Mouse (Mus musculus) C2C12 (cell line): Measurements from ENCODE around the gene AK157302. TPM values are rescaled to one million over a fixed set of nuclear protein-coding genes. Genes with fewer than 3 reads are reported as not detected.

ENCODE experiments used
- H3K27me3 ChIP-seq: one replicate; pipeline ENCODE4 v1.6.1; 2011; ENCODE audit not compliant: control insufficient read depth, insufficient read depth, insufficient read length
- H3K36me3 ChIP-seq: one replicate; pipeline ENCODE4 v1.6.1; 2011; ENCODE audit not compliant: control insufficient read depth, insufficient read depth
- H3K4me3 ChIP-seq: one replicate; pipeline ENCODE4 v1.5.1; 2011; ENCODE audit warnings: mild to moderate bottlenecking, control low read depth; ENCODE audit not compliant: poor library complexity, insufficient read depth, severe bottlenecking
- H3K79me2 ChIP-seq: one replicate; pipeline ENCODE4 v1.6.1; 2011; ENCODE audit not compliant: control insufficient read depth, insufficient read depth
- H3K79me3 ChIP-seq: one replicate; pipeline ENCODE4 v1.6.1; 2011; ENCODE audit warnings: low read depth, control low read depth
- H3ac ChIP-seq: one replicate; pipeline ENCODE3; 2011; ENCODE audit warnings: low read depth; ENCODE audit not compliant: control insufficient read depth, insufficient read length
- CEBPB ChIP-seq: IDR thresholded peaks from one replicate; pipeline ENCODE4 v1.6.1; 2011; ENCODE audit warnings: low read depth, mild to moderate bottlenecking, control low read depth, moderate library complexity
- CTCF ChIP-seq: IDR thresholded peaks from one replicate; pipeline ENCODE4 v1.5.1; 2011; ENCODE audit not compliant: control insufficient read depth, insufficient read depth, insufficient read length
- FOSL1 ChIP-seq: IDR thresholded peaks from one replicate; pipeline ENCODE4 v1.8.0; 2011; ENCODE audit warnings: mild to moderate bottlenecking, low read length; ENCODE audit not compliant: poor library complexity, insufficient read depth, severe bottlenecking
- MAX ChIP-seq: IDR thresholded peaks from one replicate; pipeline ENCODE4 v1.6.1; 2011; ENCODE audit warnings: mild to moderate bottlenecking, control low read depth
- MYOD1 ChIP-seq: IDR thresholded peaks from one replicate; pipeline ENCODE4 v1.6.1; 2011; ENCODE audit warnings: low read depth; ENCODE audit not compliant: control insufficient read depth, insufficient read length
- MYOG ChIP-seq: IDR thresholded peaks from one replicate; pipeline ENCODE4 v1.6.1; 2011; ENCODE audit not compliant: control insufficient read depth, insufficient read length; ENCODE audit errors: extremely low read depth
- USF1 ChIP-seq: IDR thresholded peaks from one replicate; pipeline ENCODE4 v1.6.1; 2011; ENCODE audit warnings: low read depth, mild to moderate bottlenecking, control low read depth, moderate library complexity
- microRNA-seq: library from miRNA; unstranded; fragments of <30 nt; microRNA quantifications from one replicate; pipeline ENCODE4, GENCODE M21; 2019; ENCODE audit warnings: borderline microRNAs expressed
- polyA plus RNA-seq: library from polyadenylated mRNA; unstranded; fragments of >200 nt; fragmentation: generic; extraction: Trizol; gene quantifications from one replicate; pipeline ENCODE4 v1.2.1, GENCODE M21; 2012; ENCODE audit warnings: missing spikeins

AK157302 gene
- polyA plus RNA-seq, 1 experiment = 0.23 TPM

DNA sequence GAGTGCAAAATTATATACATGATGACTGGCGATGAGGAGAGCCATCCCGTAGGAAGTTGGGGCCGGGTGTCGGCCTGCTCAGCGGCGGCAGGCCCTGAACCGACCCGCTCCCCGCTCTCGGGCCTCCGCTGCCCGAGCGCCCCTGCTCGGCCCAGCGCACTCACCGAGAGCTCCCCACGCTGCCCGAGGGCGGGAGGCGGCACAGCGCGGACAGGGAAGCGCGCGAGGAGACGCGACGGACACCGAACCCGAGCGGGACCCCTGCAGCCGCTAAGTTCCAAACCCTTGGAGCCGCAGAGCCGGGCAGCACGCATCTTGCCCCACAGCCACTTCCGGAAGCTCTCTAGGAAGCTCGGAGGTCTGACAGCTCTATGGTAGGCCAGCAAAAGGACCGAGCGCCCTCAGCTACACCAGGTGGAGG, 35.8 kb downstream of the AK157302 start, which contains the start of gene Zkscan8:
TSS of gene Zkscan8 (minus strand) at position 340 of the 421 bp plus-strand sequence.
- no peak for TF ChIP-seq MYOG
- no peak for TF ChIP-seq USF1
- TF ChIP-seq MYOD1 = no peak
- no peak for TF ChIP-seq FOSL1
- TF ChIP-seq MAX = no peak
- no peak for TF ChIP-seq CTCF
- no peak for TF ChIP-seq CEBPB
- H3K79me3 ChIP-seq = no peaks in the 10 kb centered on the region
- H3K36me3 ChIP-seq = no peaks in the 10 kb centered on the region
- H3K27me3 ChIP-seq = no peaks in the 10 kb centered on the region
- H3K4me3 ChIP-seq = peak within 1 kb of the TSS; percentile 53
- peaks cover 17% of the 10 kb centered on the region for H3K79me2 ChIP-seq
- peak within 1 kb of the TSS; percentile 98 for H3ac ChIP-seq

DNA sequence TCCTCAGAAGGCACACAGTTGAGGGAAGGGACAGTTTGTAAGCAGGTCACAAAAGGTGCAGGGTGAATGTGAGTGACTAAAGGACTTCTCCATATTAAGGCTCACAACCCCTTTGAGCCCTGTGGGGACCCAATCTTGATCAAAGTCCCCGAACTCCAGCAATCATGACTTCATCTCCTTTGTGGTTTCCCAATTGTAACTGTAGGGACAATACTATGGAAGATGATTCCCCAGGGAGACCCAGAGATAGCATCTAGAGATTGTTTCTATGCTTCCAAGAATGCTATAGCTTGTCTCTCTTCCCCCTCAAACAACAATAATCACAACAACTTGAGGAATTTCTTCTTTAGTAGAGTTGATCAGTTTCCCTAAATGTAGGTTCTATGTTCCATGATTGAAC, 47.7 kb downstream of the AK157302 start, which contains the start of gene Olfr1366:
TSS of gene Olfr1366 (minus strand) at position 101 of the 400 bp plus-strand sequence.
- no peaks in the 10 kb centered on the region for H3K27me3 ChIP-seq
- H3K36me3 ChIP-seq = no peaks in the 10 kb centered on the region
- TF ChIP-seq MYOD1 (no peak), USF1 (no peak), CEBPB (no peak), CTCF (no peak), FOSL1 (no peak), MAX (no peak), MYOG (no peak)

More for the DNA sequence above, 47.7 kb downstream of the AK157302 start, which contains the start of gene Olfr1366:
- Histone ChIP-seq H3ac (no peak within 1 kb of the TSS), H3K79me3 (no peaks in the 10 kb centered on the region), H3K79me2 (no peaks in the 10 kb centered on the region), H3K4me3 (no peak within 1 kb of the TSS)

Small RNA genes within 50 kb of the gene (microRNA-seq; reads per million reads assigned to microRNA genes)
- gene Mir1896 = not detected

Other genes with a start within 250 kb of the AK157302 start
- not detected for gene Gpx5, start 202.5 kb upstream of the AK157302 start, polyA plus RNA-seq
- not detected for gene Gpx6, start 183.1 kb upstream of the AK157302 start, polyA plus RNA-seq
- not detected for gene Olfr1367, start 148.3 kb upstream of the AK157302 start, polyA plus RNA-seq
- gene Zscan12, start 132.4 kb upstream of the AK157302 start, polyA plus RNA-seq = 3.1 TPM
- 10.2 TPM for gene Zkscan3, start 92.5 kb upstream of the AK157302 start, polyA plus RNA-seq
- gene Pgbd1, start 54.2 kb upstream of the AK157302 start, polyA plus RNA-seq = 0.20 TPM
- 3.5 TPM for gene Zscan26, start 41.5 kb upstream of the AK157302 start, polyA plus RNA-seq
- 0.02 TPM for gene Nkapl, start 26.7 kb upstream of the AK157302 start, polyA plus RNA-seq
- gene Zkscan4, start 16.3 kb upstream of the AK157302 start, polyA plus RNA-seq = not detected
- gene Gm10065, start 15.8 kb upstream of the AK157302 start, polyA plus RNA-seq = not detected
- 22.1 TPM for gene Gm11273, start 6.2 kb downstream of the AK157302 start, polyA plus RNA-seq
- 0.97 TPM for gene Zkscan8, start 35.9 kb downstream of the AK157302 start, polyA plus RNA-seq
- 0.02 TPM for gene Olfr1366, start 47.6 kb downstream of the AK157302 start, polyA plus RNA-seq
- gene Olfr1535, start 64.7 kb downstream of the AK157302 start, polyA plus RNA-seq = not detected
- gene Olfr1364, start 86.5 kb downstream of the AK157302 start, polyA plus RNA-seq = not detected
- not detected for gene Olfr1362, start 118.8 kb downstream of the AK157302 start, polyA plus RNA-seq
- 0.01 TPM for gene Olfr11, start 147.3 kb downstream of the AK157302 start, polyA plus RNA-seq
- gene Olfr1361, start 168.2 kb downstream of the AK157302 start, polyA plus RNA-seq = not detected
- not detected for gene Olfr1360, start 182.2 kb downstream of the AK157302 start, polyA plus RNA-seq
- gene Olfr1359, start 202.9 kb downstream of the AK157302 start, polyA plus RNA-seq = not detected
- 9.1 TPM for gene Hist1h2bl, start 220.9 kb downstream of the AK157302 start, polyA plus RNA-seq
- gene Hist1h2ai, start 221.2 kb downstream of the AK157302 start, polyA plus RNA-seq = 15.6 TPM
- gene Hist1h3h, start 222.4 kb downstream of the AK157302 start, polyA plus RNA-seq = 15.6 TPM
- gene Hist1h2bm, start 226.8 kb downstream of the AK157302 start, polyA plus RNA-seq = 3.4 TPM
- 2.9 TPM for gene Hist1h4j, start 239.8 kb downstream of the AK157302 start, polyA plus RNA-seq